Mouse (Mus musculus): ENCODE data around the gene Ptprg.

Gene Ptprg

DNA sequence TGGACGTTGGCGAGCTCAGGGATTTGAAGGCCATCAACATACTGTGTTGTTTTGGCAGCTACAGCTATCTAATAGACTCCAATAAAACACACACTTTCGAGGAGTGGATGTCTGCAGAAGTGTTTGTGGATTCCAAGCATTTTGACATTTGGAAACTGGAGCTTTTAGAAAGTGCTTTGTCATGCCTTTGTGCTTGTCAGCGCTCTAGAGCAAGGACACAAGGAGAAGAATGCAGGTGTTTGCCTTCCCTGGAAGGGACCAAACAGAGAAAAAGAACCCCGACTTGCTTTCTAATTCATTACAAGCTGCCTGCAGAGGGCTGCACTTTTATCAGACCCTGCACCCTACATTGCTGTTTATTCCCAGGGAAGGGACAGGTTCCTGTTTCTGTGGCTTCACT, 560.0 kb downstream of the Ptprg start:
- DNase-seq = no peak

DNA sequence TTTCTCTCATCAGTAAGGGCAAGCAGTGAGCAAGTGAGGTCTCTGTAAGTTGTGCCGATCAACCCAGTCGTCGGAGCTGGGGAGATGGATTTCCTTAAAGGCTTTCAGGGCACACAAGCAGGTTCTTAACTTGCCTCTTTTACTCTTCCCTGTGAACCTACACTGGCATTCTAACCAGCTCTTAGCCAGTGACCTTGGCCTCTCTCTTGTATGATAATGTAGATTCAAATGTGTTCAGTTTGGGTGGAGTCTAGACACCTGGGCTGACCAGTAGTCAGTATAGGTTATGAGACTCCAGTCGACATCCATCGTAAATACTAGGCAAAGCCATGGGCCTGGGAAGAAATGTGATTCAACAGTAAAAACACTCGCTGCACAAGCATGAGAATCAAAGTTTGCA, 560.7 kb downstream of the Ptprg start:
- no peak for DNase-seq

DNA sequence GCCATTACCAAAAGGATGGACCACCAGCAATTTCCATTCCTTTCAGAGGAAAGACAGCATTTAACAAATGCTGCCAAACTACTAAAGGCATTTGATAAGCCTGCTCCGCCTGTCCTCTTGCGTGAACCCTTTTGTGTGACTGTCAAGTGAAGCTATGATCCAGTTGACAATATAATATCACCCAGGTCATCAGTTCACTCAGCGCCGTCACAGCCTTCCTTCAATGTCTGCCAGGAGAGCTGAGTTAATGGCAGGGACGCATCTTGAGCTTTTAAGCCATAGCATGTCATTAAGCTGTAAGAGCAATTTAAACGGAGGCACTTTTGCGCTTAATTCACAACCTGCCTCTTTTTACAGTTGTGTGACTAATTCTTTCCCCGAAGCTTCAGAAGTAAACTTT, 565.9 kb downstream of the Ptprg start:
- DNase-seq = no peak

DNA sequence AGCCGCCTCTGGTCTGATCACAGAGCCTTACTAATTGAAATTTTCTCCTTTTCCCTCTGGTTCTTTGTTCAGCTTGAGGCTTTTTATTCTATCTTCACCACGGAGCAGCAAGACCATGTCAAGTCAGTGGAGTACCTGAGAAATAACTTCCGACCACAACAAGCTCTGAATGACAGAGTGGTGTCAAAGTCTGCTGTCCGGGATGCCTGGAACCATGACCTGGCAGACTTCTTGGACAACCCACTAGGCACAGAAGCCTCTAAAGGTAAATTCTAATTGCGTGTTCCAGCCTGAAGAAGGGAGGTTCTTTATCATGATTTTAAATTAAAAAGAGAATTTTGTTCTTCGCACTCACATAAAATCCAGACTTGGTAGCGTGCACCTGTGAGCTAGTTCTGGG, 568.6 kb downstream of the Ptprg start:
- no peak for DNase-seq

DNA sequence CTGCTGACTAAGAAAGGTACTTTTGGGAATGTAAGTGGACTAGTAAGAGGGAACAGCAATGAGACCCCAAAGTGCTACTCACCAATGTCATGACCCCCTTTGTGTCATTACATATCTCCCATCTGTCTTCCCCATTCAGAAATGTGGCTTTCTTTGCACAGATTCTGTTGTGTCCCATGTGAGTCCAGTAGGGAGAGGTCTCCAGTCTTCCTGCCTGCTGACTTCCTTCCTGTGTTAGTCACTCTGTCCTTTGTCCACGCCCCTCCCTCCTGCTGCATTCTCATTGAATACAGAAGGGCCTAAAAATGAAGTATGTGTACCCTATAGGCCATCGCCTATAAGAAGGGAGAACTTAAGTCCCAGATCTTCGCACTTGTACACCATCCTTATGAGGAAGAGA, 571.4 kb downstream of the Ptprg start:
- no peak for DNase-seq

DNA sequence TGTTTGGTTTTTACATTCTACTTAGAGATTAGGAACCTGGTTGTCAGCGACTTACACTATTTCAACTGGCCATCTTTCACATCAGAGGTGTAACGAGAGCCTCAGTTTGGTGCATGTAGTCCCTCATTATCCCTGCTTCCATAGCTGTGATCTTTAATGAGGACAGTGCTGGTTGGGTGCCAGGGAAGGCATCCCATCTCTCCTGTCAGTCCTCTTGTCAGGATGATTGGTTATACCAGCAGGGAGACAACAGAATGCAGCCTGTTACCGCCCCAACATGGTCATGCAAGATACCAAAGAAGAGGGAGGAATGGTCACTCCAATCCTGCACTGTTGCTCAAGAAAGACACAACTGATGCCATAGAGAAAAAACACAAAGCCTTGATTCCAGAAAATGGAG, 574.6 kb downstream of the Ptprg start:
- no peak for DNase-seq

DNA sequence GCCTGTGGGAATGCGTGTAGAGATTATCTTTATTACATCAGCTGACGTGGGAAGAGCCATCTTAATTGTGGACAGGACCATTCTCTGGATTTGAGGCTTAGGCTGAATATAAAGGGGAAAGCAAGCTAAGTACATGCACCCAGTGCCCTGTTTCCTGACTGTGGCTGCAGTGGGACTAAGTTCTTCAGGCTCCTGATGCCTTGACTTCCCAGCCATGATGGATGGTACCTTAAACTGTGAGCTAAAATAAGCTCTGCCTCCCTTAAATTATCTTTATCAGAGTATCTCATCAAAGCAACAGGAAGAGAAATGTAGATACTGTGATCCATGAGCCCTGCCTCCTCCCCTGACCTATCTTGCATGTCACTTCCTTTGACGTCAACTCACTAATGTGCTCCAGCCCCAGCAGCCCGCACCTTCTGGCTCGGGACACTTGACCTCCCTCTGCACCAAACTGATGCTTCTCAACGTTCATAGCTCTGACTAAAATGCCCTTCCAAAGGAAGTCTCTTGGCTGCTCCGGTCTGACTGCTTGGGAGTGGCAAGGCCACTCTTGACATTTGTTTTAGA, 578.8 kb downstream of the Ptprg start:
- no peak for DNase-seq

DNA sequence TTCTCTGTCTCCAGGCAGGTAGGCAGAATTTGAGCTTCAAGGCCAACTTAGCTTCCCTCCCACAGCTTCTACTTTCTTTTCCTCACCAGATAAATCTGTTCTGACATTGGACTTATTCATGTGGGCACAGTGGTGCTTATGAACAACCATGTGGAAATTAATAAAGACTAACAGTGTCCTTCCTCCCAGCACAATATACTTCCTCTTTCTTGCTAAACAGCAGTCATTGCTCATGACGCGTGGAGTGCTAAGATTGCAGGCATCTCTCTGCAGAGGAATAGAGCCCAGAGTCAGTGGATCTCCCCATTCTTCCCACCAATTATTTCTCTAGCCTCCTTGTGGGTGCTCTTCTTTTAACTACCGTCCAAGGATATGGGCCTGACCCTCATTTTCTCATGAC, 579.8 kb downstream of the Ptprg start:
- no peak for DNase-seq

DNA sequence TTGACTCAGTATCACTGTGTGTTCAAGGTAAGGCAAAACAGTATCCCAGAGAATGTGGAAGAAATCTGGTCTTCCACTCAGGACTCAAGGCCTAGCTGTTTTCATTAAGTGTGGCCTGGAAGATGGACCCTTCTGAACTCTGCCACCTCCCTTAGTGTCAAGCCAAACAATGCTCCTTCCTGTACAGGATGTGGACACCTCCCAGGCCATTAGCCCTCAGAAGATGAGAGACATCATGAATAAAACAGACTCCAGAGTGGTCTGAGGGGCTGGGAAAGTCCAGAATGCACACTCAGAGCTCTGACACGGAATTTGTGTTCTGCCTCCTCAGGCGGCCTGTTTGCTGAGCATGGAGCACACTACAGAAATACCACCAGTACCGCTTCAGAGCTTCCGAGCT, 581.2 kb downstream of the Ptprg start:
- DNase-seq = no peak

DNA sequence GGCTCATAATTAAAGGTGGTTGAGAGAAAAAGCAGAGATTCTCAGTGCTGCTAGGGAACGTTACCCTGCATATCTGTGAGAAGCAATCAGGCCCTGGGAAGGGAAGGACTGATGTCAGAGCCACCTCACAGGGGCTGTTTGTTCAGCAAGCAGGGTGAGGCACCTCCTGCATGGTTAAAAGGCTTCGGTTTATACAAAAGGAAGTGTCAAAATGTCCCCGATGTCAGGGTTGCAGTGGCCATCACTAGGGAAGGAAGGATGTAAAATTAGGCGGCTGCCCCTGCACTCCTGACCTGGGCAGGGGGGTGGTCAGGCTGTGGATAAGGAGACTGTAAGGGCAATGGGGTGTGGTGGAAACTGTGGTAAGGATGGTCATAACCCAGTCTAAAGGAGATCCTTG, 583.2 kb downstream of the Ptprg start:
- no peak for DNase-seq

DNA sequence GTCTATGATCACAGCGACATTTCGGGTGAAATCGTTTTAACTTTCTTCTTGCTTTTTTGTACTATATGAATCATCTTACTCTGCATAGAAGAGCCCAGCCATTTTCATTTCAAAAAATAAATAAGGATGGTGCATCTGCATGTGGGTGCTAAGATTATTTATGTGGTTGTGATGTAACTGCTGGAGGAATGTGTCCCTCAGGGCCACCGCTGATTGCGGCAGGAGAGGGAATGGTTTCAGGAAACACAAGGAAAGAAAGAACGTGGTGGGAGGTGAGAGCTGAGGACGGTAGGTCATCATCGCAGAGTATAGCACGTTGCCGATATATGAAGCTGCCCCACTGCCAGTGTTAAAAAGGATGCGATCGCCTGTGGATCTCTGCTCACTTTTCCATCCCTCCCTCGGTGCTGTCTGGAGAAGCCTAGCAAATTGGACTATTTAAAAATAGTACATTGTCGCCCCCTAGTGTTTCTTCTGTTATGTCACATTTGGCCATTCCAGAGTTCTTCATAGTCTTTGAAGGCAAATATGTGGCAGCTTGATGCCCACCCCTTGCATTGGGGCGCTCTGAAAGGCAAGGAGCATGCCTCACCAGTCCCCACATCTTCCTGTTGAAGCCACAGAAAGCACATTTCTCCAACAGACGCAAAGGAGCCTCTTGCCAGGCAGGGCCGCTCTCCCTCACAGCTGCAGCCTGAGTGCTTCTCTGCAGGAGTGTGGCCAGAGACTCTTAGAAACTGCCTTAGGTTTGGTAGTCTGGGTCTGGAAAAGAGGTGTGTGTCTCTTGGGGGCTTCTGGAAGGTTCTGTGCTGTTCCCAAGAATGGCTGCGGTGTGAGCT, 586.5 kb downstream of the Ptprg start:
- peak; percentile 28 for DNase-seq

DNA sequence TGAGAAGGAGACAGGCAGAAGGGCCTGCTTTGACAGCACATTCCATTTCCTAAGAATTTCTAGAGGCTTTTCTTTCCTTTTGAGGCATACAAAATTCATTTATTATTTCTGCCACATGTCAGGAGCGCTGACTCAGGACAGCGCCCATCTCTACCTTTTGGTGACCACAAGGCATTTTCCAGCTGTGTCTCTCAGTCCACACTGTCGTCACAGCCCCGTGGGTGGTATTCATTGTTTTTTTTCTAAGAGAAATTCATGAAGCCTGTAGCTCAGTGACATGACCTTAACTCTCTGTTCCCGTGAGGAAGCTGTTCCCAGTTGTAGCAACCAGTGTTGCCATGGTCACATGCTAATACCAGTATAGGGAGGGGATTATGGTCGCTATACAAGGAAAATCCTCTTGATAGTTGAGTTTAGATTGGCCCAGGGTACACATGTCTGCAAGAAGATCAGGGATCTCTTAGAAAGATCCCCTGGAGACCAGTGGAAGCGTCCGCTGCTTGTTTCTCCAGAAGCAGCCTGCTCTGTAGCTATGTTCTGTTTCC, 590.7 kb downstream of the Ptprg start:
- no peak for DNase-seq

DNA sequence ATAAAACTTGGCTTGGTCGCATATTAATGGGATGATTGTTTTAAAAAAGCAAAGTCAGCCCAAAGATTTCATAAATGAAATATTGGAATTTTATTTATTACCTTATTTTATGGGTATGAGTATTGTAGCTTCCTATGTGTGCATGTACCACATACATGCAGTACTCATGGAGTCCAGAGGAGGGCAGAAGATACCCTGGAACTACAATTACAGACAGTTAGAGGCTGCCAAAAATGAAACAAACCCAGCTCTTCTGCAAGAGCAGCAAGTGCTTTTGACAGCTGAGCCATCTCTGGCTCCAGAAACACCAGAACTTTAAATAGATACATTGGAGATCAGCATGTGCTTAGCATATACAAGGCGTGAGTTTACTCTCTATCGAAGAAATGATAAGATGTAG, 592.6 kb downstream of the Ptprg start:
- no peak for DNase-seq

DNA sequence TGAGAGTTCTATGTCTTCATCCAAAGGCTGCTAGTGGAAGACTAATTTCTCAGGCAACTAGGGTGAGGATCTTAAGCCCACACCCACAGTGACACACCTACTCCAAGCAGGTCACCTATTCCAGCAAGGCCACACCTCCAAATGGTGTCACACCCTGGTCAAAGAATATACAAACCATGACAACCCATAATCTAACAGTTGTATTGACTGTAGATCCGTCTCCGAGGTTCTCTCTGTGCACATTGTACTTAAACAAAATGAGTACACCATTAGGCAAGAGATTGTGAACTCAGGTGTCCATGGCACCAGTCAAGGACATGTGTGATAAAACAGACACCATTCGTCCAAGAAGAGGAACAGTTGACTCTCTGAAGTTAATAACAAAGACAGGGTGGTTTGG, 596.2 kb downstream of the Ptprg start:
- DNase-seq = no peak

DNA sequence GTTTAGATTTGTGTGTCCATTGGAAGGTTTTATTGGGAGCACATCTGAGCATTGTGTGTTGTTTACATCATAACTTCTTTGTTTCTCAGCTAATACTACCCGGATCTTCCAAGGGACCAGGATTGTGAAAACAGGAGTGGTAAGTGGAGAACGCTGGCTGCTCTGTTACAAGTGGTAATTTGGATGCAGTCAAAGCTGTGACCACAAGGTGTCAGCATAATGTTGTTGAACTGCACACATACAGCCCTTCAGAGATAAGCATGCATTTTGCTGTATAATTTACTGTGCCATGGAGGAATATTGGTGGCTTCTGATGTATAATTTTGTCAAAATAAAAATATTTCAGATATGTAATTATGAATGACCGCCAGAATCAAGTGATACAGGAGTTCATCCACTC, 598.6 kb downstream of the Ptprg start:
- peak; percentile 37 for DNase-seq

DNA sequence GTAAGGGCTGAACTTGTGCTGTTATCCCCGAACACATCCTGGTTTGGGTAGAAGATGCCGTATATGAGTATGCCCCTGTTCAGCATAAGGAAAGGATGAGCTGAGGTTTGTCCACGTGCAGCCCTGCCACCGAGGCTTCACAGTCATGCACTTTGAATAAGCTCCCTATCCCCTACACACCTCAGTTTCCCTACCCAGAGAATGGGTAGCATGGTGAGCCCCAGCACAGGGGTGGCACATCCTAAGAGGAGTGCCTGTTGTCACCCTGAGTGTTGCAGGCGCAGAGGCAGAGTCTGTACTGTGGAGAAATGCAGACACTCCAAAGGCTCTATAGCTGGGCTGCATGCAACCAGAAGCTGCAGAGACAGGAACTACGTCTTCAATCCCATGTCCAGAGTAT, 599.4 kb downstream of the Ptprg start:
- DNase-seq = no peak

DNA sequence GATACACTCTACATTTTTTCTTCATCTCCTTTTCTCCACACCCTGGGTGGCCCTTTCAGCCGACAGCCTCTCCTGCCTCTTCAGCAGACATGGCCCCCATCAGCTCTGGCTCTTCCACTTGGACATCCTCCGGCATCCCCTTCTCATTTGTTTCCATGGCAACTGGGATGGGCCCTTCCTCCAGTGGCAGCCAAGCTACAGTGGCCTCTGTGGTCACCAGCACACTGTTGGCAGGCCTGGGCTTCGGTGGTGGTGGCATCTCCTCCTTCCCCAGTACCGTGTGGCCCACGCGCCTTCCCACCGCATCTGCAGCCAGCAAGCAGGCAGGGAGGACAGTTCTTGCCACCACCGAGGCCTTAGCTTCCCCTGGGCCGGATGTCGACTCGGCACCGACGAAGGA, 600.3 kb downstream of the Ptprg start:
- no peak for DNase-seq

DNA sequence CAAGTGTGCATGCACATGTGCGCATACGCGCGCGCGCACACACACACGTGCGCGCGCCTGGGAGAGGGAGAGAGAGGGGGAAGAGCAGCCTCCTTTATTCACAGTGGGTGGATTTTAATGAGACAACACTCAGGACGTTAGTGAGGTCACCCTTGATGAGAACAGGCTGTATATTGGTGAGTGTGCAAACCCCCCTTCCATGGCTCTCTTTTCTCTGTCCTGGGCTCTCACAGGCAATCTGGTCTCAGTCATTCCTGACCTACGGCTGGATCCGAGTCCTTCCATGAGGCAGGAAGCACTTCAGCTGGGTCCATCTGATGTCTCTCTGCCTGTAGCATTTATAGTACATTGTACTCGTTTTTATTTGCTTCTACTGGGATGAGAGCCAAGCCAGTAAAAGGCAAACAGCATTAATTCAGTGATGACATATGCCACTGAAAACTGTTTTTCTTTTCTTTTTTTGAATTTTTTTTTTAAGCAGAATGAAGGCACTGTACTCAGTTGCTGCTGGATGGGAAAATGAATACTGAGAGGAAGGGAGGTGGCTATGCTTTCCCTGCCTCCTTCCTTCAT, 608.5 kb downstream of the Ptprg start:
- DNase-seq = no peak

DNA sequence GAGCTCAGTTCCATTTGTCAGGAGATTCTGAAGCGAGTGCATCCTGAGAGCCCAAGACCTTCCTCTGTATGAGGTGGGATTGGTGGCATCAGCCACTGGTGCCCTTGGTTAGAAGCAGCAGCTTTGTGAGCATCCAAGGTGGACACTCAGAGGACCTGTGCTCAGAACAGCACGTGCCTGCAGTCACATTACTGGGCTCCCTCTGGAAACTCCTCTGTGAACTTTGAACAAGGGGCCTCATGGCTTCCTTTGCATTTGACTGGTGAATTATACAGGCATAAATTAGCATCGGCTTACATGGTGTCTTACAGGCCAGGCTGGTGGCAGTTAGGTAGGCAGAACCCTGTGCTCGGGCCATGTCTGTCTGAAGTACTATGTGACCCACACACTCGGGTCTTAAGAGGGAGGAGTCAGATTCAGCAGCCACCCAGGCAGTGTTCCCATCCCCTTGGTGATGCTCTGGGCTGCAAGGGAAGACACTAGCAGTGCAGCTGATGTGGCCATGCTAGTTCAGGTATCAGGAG, 609.1 kb downstream of the Ptprg start:
- DNase-seq = no peak

DNA sequence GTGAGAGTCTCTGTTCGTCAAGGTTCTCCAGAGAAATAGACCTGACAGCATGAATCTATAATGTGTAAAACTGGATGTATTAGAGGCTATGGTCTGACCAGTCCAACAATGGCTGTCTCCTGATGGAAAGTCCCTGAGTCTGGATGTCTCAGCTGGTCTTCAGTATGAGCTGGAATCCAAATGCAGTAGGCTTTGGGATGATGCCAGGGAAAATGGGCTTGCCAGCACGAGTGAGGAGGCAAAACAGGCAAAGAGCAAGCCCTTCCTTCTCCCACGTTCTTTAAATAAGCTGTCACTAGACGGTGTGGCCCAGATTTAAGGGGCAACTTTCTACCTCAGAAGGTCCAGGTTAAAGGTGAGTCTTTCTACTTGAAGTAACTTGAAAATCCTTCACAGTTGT, 609.9 kb downstream of the Ptprg start:
- DNase-seq = no peak

DNA sequence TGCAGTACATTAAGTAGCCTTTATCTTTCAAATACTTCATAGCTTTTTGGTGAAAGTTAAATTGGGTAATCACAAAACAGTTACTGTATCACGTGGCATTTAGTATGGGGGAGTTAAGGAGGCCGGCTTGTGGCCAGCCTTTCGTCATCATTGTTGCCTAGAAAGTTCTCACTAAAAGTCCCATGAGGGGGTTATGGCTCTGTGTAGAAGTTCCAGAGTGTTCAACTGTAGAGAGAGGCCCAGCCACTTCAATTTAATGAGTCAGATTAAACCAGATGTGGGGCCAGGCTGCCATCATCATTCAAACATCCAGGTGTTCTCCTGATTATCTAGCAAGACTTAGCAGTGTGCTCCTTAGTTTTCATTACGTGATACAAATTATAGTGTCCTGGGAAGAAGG, 613.9 kb downstream of the Ptprg start:
- DNase-seq = no peak

DNA sequence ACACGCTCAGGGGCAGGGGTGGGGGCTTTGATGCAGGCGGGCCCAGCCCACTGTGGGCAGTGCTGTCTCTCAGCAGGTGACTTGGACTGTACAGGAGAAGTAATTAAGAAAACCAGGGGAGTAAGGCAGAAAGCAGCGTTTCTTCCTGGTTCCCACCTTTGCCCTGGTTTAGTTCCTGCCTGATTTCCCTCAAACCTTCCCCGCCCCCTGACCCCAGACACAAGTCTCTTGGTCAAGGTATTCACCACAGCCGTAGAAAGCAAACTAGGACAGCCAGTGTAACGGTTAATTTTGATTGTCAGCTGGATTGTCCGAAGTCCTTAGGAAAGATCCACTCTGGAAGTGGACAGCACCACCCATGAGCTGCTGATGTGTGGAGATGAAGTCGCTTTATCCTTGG, 614.3 kb downstream of the Ptprg start:
- DNase-seq = no peak

DNA sequence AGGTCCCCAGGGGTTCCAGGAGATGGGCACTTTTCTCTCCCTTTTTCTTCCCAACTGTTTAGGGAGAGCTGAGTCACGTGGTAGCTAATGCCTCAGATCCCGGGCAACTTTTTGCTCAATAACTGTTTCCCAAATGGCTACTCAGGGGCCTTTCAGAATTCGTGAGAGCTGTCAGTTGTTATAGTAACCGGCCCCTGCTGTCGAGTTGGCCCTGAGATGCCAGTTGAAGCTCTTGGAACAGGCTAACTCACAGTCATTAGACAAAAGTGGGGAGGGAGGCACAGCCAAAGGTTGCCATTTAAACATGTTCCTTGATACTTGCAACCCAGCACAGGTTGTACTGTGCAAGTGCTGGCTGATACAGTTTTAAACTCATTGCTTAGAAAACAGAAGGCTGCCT, 624.1 kb downstream of the Ptprg start:
- DNase-seq = no peak

DNA sequence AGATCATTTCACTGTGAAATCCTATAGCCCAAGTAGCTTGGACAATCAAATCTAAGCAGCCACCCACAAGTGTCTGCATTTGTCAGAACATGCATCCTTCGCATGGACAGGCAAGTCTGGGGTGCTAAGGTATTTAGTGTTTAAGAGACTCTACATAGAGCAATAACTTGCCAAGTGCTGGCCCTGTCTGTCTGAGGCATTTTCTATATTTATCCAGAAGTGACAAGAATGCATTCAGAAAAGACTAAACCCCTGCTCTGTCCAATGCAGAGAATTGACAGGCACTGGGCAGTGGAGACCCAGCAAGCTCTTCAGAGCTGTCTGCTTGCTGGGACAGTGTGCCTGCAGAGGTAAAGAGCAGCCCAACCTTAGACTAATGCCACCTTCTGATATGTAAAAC, 625.3 kb downstream of the Ptprg start:
- no peak for DNase-seq
